ENCODE assay signal across 8 mouse cellular contexts in genomic region chr19:44246341-44246911, GRCm38 (mm10). TPM values are rescaled to one million over a fixed set of nuclear protein-coding genes. Genes with fewer than 3 reads are reported as not detected.
DNase-seq lines count a peak whose midpoint lies in the region; ATAC-seq and TF ChIP-seq lines count a peak whose summit lies in the region.

No protein-coding gene starts in this region.

- peak overlapping the region; percentile 45 for H3K4me2 ChIP-seq in heart, embryonic 16.5 days (ENCODE audit: low read depth, low read length)
- H3K4me2 ChIP-seq in lung, embryonic 16.5 days (ENCODE audit: low read depth, low read length): peak overlapping the region; percentile 68

- peaks cover 2% of the 10 kb centered on the region for H3K4me1 ChIP-seq in ES-Bruce4 (ENCODE audit: control insufficient read depth, insufficient read depth, low read length)
- H3K4me1 ChIP-seq in heart, embryonic 16.5 days (ENCODE audit: control insufficient read depth, insufficient read depth, low read length): peaks cover 22% of the 10 kb centered on the region
- H3K4me1 ChIP-seq in lung, embryonic 16.5 days (replicated peaks; ENCODE audit: control insufficient read depth, insufficient read depth, low read length): peaks cover 30% of the 10 kb centered on the region

- TF ChIP-seq CTCF in ES-Bruce4 (IDR thresholded peaks at IDR 0.05; ENCODE audit: low read depth, low read length): no peak

- 0 out of 2 replicates have a peak overlapping the region, but pooled peaks have one; percentile 17 for H3K4me3 ChIP-seq in ES-Bruce4 (ENCODE audit: low read depth, low read length)
- peak overlapping the region; percentile 5; the same call in 1 of the 2 replicates for H3K4me3 ChIP-seq in heart, embryonic 16.5 days (ENCODE audit: low read length)
- H3K4me3 ChIP-seq in lung, embryonic 16.5 days (ENCODE audit: low read length): peak overlapping the region; percentile 0; the same call in 1 of the 2 replicates

- no peaks in the 10 kb centered on the region for H3K27me3 ChIP-seq in ES-Bruce4 (ENCODE audit: control insufficient read depth, insufficient read depth, low read length, poor library complexity, severe bottlenecking)
- H3K27me3 ChIP-seq in heart, embryonic 16.5 days (ENCODE audit: control insufficient read depth, insufficient read depth, low read length): no peaks in the 10 kb centered on the region
- no peaks in the 10 kb centered on the region for H3K27me3 ChIP-seq in lung, embryonic 16.5 days (ENCODE audit: control insufficient read depth, insufficient read depth, low read depth, low read length)

- ATAC-seq in cerebellum, adult (ENCODE audit: insufficient number of reproducible peaks, low FRiP score, low TSS enrichment): no peak
- ATAC-seq in heart, embryonic 16.5 days (replicated peaks; ENCODE audit: extremely low read depth, insufficient read depth, low FRiP score): no peak
- no peak for ATAC-seq in lung, embryonic 16.5 days (ENCODE audit: low read depth)

- H3K36me3 ChIP-seq in ES-Bruce4 (ENCODE audit: control insufficient read depth, insufficient read depth, low read length, poor library complexity, severe bottlenecking): no peaks in the 10 kb centered on the region
- no peaks in the 10 kb centered on the region for H3K36me3 ChIP-seq in heart, embryonic 16.5 days (ENCODE audit: control insufficient read depth, insufficient read depth)
- no peaks in the 10 kb centered on the region for H3K36me3 ChIP-seq in lung, embryonic 16.5 days (ENCODE audit: control insufficient read depth, insufficient read depth, low read length)

- H3K27ac ChIP-seq in ES-Bruce4 (ENCODE audit: insufficient read depth, low read length): no peak overlapping the region
- no peak overlapping the region for H3K27ac ChIP-seq in heart, embryonic 16.5 days (ENCODE audit: low read length)
- peak overlapping the region; percentile 23 for H3K27ac ChIP-seq in lung, embryonic 16.5 days (ENCODE audit: low read length)

- peak; percentile 56 for DNase-seq in cerebellum, adult 9-11 months
- no peak for DNase-seq in right cerebral cortex, postnatal 4 days
- DNase-seq in kidney, postnatal 36 days: no peak
- no peak for DNase-seq in right cerebral cortex, postnatal 36 days (ENCODE audit: low spot score in 2 of 2)

- peak overlapping the region; percentile 47; the same call in 1 of the 2 replicates for H3K9ac ChIP-seq in ES-Bruce4 (ENCODE audit: low read depth, poor library complexity, severe bottlenecking)
- H3K9ac ChIP-seq in heart, embryonic 16.5 days (ENCODE audit: low read length): 0 out of 2 replicates have a peak overlapping the region, but pooled peaks have one; percentile 3
- H3K9ac ChIP-seq in lung, embryonic 16.5 days (ENCODE audit: low read length): peak overlapping the region; percentile 2

- no peaks in the 10 kb centered on the region for H3K9me3 ChIP-seq in ES-Bruce4 (replicated peaks; ENCODE audit: control insufficient read depth, insufficient read depth, low read length, poor library complexity, severe bottlenecking)
- H3K9me3 ChIP-seq in heart, embryonic 16.5 days (replicated peaks; ENCODE audit: control insufficient read depth, low read length): no peaks in the 10 kb centered on the region
- no peaks in the 10 kb centered on the region for H3K9me3 ChIP-seq in lung, embryonic 16.5 days (ENCODE audit: control insufficient read depth, low read length)

- no peak for TF ChIP-seq EP300 in ES-Bruce4 (IDR thresholded peaks at IDR 0.05; ENCODE audit: insufficient read depth, low read depth, low read length)

- 32% methylated on average over 11 of the region's 11 CpGs for WGBS in heart, embryonic 16.5 days
- 30% methylated on average over 11 of the region's 11 CpGs for WGBS in lung, embryonic 16.5 days

- TF ChIP-seq POLR2A in ES-Bruce4 (IDR thresholded peaks at IDR 0.05; ENCODE audit: insufficient read depth, low read length): no peak

RNA-seq across cellular contexts. Expression of gene Scd3, which starts 43.4 kb away (rescaled TPM):
- polyA plus RNA-seq in ES-Bruce4 (2011; ENCODE audit: insufficient read depth, insufficient read length, low read depth, missing spikeins): 2.0 and 3.3 TPM in 2 replicates
- 0.16 and 0.40 TPM in 2 replicates for polyA plus RNA-seq in heart, embryonic 16.5 days (2015; fragmentation: Nextera tagmentation; extraction: Ambion mirVana)
- 0.48 and 0.91 TPM in 2 replicates for polyA plus RNA-seq in lung, embryonic 16.5 days (2015; fragmentation: Nextera tagmentation; extraction: Ambion mirVana)

RNA-seq across cellular contexts. Expression of gene Scd2, which starts 47.0 kb away (rescaled TPM):
- 329 and 359 TPM in 2 replicates for polyA plus RNA-seq in ES-Bruce4 (2011; ENCODE audit: insufficient read depth, insufficient read length, low read depth, missing spikeins)
- 134 and 148 TPM in 2 replicates for polyA plus RNA-seq in heart, embryonic 16.5 days (2015; fragmentation: Nextera tagmentation; extraction: Ambion mirVana)
- polyA plus RNA-seq in lung, embryonic 16.5 days (2015; fragmentation: Nextera tagmentation; extraction: Ambion mirVana): 225 and 232 TPM in 2 replicates

RNA-seq across cellular contexts. Expression of gene Pkd2l1, which starts 54.2 kb away (rescaled TPM):
- polyA plus RNA-seq in ES-Bruce4 (2011; ENCODE audit: insufficient read depth, insufficient read length, low read depth, missing spikeins): not detected in 2 replicates
- polyA plus RNA-seq in heart, embryonic 16.5 days (2015; fragmentation: Nextera tagmentation; extraction: Ambion mirVana): 0.04 TPM in 1 of 2 replicates, not detected in the other
- polyA plus RNA-seq in lung, embryonic 16.5 days (2015; fragmentation: Nextera tagmentation; extraction: Ambion mirVana): 0.06 TPM in 1 of 2 replicates, not detected in the other
